Mouse (Mus musculus) fat pad, adult 2 months (tissue): ENCODE data around the gene Ubash3b.

Experiments used
- DNase-seq: peaks from one replicate; pipeline ENCODE4 v3.0.0-alpha.2; 2011; ENCODE audit warnings: low read depth, low spot score; ENCODE audit errors: extremely low read depth

Gene Ubash3b

DNA sequence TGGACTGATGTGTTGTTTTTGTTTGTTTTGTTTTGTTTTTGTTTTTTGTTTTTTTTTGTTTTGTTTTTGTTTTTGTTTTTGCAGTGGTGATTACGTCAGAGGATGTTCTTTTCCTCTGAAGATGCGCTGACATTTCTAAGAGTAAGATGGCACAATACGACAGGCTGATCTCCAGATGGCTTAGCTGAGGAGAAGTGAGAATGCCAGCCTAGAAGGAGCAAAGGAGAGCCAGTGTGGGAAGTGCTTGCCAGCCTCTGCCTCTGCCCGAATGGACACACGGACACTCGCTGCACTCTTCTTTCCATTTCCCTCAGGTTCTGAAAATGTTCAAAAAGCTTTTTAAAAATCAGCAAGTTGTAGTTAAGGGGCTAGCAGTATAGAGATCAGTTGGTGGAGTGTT lies 6.7 kb upstream of the Ubash3b start:
- DNase-seq: no peak

DNA sequence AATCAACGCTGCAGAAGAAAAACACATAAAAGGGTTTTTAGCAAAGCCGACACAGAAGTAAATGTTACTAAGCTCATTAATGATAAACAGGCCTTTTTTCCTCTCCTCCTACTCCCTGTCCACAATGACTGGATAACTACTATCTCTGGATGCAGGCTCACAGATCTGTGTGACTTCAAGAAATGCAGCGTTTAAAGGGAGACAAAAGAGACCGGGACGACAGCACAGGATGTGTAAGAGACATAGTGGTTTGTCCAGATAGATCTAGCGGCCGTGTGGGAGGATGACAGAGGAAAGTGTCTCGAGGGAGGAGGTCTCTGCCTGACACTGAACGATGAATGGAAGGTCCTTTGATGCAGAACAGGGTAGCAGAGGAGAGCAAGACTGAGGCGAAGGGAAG lies 5.4 kb upstream of the Ubash3b start:
- DNase-seq: no peak

DNA sequence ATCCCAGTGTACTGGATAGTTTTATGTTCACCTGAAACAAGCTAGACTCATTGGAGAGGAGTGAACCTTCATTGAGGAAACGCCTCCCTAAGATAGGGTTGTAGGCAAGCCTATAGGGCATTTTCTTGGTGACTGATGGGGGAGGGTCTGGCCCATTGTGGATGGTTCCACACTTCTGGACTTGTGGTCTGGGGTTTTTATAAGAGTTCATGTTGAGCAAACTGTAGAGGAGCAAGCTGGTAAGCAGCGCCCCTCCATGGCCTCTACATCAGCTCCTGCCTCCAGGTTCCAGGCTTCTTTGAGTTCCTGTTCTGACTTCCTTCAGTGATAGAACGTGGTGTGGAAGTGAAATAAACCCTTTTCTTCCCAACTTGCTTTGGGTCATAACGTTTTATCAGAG lies 866 bp upstream of the Ubash3b start:
- DNase-seq: no peak

DNA sequence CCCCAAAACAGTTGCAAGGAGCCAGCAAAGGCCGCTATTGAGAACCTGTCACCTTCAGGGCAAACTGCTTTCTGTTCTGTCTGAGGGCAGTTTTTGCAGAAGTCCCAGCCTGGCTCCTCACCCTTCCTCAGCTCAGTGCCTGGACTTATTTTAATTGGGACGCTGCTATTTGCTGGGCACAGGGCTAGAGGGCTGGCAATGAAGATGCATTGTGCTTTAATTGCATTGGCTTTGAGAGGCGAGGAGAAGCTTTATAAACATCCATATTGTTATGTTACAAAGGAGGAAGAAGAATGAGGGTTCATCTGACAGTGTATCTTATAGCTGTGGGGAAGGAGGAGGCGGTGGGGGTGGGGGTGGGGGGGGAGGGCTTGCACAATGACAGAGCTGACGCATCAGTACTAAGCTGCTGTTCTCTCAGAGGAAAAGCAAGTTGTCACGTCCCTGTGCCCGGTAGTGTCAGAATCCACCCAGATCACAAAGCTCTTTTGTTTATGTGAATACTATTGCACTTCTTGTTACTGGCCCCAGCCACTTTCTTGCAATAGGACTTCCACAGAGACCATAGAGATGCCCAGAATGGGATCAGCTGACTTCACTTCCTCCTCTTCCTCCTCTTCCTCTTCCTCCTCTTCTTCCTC lies 841 bp downstream of the Ubash3b start:
- DNase-seq: no peak

DNA sequence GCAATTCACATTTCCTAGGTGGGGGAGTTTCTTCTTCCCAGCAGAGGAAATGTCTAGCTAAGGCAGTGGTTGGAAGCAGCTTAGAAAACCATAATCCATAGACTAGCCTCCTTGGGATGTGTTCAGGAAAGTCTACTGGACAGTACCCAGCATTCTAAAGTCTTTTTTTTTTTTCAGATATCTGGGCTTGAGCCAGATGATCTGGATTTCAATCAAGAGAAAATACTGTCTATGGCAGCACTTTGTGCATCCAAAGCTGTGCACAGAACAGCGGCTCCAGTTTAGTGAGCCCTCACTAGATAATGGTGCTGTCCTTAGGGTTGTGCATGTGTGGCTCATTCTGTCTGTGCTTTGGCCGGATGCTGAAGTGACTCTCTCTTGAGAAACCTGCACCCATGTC lies 2.3 kb downstream of the Ubash3b start:
- DNase-seq: no peak

DNA sequence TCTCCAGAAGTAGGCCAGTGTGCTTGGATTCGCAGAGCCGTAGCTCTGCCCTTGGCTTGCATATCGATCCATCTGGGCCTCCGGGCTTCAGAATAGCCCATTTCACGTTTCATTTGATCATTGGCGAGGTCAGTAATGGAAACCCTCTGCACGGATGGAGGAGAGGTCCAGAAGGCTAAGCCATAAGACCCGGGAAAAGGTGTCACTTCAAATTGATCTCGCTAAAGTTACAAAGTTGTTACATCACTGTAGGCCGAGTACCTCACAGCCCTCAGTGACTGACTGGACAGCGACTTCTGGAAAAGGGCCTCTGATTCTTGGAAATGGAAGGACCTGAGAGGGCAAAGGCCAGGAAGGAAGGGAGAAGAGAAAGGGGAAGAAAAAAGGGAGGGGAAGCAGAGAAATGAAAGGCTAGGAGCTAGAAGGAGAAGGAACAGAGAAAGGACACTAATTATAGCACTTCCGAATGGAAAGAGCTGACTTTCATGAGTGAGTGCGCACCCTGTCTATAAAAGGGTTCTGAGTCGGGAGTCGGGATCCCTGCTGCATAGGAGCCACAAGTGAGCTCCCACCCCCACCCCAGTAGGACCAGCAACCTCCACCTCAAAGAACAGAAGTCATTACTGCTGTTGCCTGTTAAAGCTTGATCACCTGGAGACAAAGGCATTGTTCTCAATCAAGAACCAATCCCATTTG lies 3.5 kb downstream of the Ubash3b start:
- no peak for DNase-seq

DNA sequence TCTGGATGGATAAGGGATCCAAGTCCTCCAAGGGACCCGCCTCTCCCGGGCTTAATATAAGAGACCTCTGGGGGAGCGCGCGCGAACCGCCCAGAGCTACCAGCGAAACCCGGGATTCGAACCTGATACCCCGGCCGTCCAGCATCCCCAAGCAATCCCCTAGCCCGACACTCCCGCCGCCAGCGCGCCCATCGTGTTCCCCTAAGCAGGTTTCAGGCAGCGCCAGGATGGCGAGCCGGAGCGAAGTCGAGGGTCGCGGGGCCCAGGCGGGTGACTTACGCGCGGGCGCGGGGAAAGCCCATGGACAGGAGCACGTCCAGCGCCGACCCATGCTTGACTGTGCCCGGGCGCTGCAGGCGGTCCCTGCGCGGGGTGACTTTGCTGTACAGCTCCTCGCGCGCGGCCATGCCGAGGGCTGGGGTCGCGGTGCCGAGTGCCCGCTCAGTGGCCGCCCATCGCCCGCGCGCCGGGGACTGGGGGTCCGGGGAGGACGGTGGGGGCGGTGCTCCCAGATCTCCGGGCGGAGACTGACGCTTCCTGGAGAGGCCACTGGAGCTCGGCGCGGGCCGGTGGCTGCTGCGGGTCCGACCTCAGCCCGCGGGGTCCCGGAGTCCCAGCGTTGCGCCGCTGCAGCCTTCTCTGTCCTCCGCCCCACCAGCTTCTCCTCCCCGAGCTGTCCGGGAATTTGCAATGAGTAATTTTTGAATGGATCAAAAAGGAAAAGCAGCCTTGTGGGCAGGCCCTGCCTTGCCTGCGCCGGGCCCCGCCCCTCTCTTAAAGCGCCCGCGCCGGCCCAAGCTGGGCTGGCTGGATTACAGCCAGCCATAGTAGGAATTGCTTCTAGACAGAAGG lies 4.3 kb downstream of the Ubash3b start:
- no peak for DNase-seq

DNA sequence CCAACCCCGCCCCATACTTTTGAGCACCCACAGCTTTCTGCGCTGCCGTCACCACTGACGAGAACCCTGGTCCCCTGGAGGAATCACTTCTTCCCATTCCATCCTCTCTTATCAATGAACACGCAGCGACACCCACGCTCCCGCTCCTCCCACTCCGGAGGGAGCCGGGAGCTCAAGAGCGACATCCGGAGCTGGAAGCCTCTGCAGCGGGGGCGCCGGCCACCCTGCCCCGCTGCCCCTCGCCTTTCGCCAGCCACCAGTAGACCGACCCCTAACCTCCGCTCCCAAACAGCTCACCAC lies 4.8 kb downstream of the Ubash3b start:
- DNase-seq: no peak

DNA sequence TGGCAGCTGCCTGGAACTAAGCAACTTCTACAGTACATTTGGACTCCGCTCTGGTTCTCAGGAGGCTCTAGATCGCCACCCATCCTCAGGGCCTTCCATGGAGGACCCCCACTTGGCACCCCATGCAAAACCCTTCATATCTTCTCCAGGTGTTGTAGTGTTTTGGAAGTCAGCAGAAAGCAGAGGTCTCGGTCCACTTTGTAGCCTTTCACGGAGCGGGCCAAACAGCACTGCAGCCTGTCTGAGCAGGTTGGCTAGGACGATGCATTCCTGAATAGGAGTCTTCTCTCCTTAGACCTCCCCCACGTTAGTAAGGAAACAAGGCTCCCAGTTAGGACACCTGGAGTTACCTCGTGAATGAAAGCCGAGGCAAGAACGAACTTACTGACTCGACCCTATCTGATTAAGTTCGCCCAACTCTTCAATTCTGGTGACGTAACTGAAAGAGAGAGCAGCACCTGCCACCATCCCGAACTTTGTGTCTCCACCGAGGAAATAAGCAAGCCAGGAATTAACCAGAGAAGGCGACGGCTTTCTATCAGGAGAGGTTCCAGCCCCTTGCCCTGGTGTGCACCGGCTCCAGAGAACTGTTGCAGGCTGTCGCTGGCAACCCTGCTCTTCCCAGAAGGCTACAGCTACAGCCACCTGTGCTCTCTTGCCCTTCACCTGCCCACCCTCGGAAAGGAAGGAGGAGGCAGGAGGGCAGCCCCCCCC lies 5.3 kb downstream of the Ubash3b start:
- no peak for DNase-seq

DNA sequence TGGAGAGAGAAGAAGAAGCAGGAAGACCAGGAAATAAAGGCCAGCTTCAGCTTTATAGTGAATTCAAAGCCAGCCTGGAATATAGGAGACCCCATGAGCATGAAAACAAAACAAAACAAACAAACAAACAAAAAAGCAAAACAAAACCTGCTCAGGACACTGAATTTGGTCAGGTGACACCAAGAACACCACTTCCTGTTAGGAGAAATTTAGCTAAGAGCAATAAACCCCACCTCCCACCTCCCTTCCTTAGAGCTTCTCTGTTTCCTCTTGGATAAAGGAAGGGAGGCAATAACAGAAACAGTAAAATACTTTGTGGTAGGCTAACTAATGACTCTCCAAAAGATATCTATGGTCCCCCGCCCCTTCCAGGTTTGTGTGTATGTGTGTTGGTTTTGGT lies 7.5 kb downstream of the Ubash3b start:
- DNase-seq: no peak

DNA sequence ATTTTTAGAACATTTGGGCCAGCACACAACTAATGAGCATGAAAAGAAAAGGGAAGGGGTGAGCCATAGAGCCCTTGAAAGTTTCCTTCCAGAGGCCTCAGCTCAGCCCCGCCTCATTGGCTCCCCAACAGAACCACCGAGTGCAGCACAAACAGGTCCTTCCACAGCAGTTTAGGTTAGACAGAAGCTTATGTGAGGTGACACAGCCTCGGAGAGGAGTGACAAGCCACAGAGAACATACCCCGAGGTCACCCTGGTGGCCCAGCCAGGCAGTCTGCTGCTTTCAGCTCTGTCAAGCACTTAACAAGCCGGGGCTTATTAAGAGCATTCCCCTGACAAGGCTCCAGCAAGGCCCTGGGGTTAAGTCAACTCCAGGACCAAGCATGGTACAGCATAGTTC lies 8.4 kb downstream of the Ubash3b start:
- no peak for DNase-seq

DNA sequence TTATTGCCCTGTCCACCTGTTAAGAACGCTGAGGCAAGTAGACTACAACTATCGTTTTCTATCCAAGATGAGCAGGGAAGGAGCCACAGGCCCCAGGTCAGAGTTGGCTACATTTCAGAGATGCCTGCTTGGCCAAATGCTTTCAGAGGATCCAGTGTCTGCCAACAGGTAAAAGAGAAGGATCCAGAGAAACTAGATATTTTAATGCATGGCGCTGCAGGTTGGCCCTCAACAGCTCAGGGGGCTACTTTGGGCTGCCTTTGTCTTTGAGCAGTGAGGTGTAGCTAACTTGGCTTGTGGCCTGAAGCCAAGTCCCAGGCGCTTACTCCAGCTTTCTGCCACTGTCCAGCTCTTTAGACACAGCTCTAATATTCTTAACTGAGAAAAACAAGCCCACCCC lies 10.0 kb downstream of the Ubash3b start:
- DNase-seq: no peak

DNA sequence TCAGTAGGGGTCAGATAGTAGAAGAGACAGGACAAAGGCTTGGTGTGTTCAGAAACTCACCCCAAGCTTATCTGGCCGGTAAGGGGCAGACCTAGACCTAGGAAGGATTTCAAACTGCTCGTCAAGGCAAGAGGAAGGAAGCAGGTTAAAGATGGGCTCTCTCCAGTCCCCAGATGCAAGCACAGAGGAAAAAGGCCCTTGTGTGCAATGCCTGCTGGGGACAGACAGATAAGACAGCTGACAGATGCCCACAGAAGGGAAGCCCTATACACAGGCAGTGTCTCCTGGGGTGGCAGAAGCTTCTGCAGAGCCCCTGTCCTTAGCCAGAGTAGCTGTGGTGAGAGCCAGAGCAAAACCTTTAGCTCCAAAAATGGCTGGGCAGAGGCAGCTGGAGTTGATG lies 11.6 kb downstream of the Ubash3b start:
- no peak for DNase-seq

DNA sequence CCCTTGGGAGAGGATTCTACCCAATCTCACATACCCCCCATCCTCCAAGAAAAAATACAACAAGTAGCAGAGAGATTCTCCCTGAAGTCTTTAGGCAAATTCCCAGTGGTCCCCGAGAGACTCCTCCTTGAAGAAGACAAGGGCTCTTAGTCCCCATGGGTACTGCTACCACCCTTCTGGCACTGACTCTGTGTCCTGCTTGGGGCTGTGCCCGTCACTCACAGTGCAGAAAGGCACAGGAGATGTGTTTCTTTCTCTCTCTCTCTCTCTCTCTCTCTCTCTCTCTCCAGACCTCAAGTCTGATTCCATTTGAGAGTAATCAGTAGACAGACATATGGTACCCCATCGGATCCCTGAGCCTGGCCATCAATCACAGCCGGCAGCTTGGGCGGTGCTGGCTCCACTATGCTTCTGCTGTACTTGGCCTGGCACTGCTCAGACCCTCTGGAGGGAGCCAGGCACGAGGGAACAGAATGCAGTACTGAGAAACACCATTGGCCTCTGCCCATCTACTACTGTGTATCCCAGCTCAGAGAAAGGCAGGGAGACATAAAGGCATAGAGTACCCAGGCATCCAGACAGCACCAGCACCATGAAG lies 12.3 kb downstream of the Ubash3b start:
- no peak for DNase-seq

DNA sequence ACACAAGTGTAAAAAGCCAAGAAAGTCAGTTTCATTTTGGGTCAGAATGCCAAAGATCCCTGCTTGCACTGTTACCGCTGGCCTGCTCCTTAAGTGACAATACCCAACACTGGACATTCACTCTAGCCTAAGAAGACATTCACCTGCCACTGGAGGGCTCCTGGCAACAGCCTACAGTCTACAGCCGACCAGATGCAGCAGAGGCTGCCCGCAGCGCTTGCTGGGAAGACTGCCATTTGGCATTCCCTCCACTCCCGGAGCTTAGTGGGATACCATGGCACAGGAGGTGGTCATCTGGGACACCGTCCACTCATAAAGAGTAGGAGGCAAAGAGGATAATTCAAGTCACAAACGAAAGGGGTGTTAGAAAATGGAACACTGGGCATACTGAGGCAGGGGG lies 12.9 kb downstream of the Ubash3b start:
- no peak for DNase-seq

DNA sequence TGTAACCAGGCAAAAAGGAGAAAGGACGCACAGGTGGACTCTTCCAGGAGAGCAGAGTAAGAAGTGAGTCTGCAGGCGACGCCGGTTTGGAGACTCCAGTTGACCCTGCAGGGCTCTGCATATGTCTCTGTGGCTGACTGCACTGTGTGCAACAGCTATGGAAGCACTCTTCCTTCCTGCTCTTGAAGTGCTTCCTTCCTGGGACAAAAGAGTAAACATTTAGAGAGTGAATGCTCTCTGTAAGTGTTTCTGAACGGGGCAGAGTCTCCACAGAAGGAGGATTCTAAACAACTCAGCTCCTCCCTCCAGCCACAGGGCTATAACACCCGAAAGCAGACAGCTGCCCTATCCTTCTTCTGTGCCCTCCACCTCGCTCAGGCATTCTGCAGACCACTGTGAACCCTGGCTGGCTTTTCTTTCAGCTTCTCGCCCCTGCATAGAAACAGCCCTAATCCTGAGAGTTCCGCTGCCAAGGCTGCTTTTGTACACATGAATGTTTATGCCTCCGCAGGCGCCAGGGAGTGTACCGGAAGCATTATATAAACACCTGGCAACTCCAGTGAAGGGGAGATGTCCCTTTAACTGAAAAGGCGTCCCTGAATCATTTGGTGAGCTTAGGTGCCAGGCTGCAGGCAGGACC lies 14.2 kb downstream of the Ubash3b start:
- DNase-seq: no peak

DNA sequence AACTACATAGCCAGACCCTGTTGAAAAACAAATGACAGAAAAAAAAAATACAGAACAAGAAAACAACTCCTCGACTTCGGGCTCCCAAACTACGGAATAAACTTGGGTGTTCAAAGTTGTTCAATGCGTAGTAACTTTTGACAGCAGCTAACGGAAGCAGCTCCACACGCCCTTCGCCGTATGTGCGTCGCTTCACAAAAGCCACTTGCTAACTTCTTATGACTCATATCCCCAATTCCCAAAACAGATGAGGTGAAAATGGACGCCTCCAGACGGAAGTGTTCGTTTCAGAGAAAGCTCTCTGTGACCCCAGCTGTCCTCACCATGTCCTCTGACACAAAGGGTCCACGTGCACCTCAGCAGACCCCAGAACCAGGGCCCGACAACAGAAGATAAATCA lies 17.7 kb downstream of the Ubash3b start:
- no peak for DNase-seq

DNA sequence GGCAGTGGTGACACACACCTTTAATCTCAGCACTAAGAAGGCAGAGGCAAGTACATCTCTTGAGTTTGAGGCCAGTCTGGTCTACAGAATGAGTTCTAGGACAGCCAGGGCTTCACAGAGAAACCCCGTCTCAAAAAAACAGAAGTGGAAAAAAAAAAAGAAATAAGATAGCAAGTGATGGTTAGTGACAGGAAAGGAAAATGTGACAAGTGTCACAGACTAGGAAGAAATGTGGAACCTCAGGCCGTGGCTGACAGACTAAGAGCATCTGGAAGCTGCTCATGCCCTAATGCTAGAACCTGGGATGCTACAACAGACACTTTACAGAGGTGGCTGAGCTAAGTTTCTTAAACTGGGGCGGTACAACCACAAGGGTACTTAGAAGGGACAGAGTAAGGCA lies 18.4 kb downstream of the Ubash3b start:
- DNase-seq: no peak

DNA sequence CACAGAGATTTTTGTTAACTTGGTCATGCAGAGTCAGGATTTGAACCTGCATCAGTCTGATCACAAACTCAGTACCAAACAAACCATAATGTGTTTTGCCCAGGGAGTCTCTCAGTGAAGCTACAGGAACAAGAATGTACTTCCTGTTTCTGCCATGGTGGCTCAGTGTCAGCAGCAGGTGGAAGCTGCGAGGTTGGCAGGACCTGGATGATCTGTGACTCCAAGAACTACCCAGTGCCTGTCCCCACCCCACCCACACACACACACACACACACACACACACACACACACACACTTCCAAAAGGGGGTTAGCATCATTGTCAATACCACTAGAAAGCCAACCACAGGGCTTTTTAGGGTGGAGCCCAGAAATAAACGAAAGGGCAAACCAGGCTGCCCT lies 20.5 kb downstream of the Ubash3b start:
- no peak for DNase-seq

DNA sequence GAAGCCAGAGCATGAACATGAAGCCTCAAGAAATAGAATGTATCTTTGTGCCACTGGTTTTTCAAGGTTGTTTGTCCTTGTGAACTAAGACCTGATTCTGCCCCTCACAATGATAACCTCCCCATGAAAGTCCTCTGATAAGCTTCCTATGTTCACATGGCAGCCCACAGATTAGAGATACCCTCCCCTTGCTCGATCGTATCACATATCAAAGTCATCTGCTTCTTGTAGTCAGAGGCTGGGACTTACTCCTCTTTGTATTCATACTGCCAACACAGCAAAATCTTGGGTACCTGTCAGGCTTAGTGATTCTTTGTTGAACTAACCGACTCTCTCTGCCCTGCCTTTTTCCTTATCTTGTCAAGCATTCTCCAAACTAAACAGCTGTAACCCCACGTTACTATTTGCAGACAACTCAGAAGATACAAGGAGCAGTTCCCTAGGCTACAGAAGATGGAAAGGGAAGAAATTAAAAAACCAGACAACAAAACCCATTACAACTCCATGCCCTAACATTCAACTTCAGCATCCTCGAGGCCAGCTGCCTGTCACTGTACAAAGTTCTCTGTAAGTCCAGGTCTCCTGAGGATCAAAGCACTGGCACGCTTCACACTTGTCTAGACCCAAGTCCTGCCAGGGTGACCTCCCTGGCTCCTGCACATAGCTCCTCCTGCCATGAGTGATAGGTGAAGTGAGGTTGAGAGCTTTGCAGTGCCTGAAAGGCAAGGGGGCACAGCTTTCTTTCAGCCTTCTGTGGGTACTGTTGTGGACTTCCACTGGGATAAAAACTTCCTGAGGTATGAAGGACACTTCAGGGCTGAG lies 22.3 kb downstream of the Ubash3b start:
- no peak for DNase-seq
